Mouse (Mus musculus) testis, adult 2 months (tissue): Measurements from ENCODE around the gene Apip.

ENCODE experiments used
- CTCF ChIP-seq: fragments of 200-500 bp; IDR thresholded peaks from 2 replicates; pipeline ENCODE4 v1.5.1; 2012; ENCODE audit warnings: low read depth, mild to moderate bottlenecking, inconsistent platforms, low read length, moderate library complexity; ENCODE audit not compliant: control insufficient read depth, insufficient read depth, insufficient replicate concordance
- POLR2A ChIP-seq: fragments of 200-500 bp; IDR thresholded peaks from 2 replicates; pipeline ENCODE4 v1.6.1; 2012; ENCODE audit warnings: low read depth, mild to moderate bottlenecking, inconsistent platforms, low read length, moderate library complexity; ENCODE audit not compliant: control insufficient read depth

DNA sequence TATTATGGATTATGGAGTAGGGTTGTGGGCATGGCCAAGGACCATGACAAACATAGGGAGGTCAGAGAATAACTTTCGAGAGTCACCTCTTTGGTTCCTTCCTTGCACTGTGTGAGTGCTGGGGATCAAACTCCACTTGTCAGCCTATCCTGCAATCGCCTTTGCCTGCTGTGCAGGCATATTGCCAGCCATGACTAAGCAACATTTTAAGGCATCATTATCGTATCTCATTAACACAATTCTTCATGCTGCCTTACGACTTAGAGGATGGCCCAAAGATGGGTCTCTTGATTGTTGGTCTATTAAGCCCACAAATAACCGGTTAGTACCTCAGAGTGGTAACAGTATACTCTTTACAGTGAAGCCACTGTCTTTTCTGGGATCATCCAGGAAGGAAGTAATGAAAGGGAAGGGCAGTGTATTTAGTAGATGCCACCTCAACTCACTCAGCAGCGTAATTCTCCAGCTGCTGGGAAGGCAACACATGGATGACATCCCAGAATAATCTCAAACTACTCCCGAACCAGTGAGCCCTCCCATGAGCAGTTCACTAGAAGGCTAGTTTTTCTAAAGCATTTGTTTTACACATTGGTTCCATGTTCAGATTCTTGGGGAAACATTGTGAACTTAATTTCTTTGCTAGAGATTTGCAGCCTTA is 45.9 kb downstream of the Apip start:
- TF ChIP-seq CTCF (no peak), POLR2A (no peak)
